Mouse (Mus musculus) lung, postnatal 0 days (tissue): Measurements from ENCODE around the gene Nostrin. TPM values are rescaled to one million over a fixed set of nuclear protein-coding genes. Genes with fewer than 3 reads are reported as not detected.
A peak's percentile ranks its signal among the peaks of the same experiment; 100 is the strongest.

Source experiments
- ATAC-seq: fragments of 200-750 bp; cut with Nextera tagmentation; 2 replicates; pipeline ENCODE4 v1.8.0; 2017; ENCODE audit warnings: moderate library complexity
- DNase-seq: peaks from one replicate; pipeline ENCODE4 v3.0.0-alpha.2; 2016; ENCODE audit warnings: low spot score
- H3K27ac ChIP-seq: fragments of 300-500 bp; sonication (generic); 2 replicates; pipeline ENCODE4 v1.5.1; 2014; ENCODE audit warnings: antibody characterized with exemption, mild to moderate bottlenecking, low read length, mixed read lengths
- H3K27me3 ChIP-seq: fragments of 300-500 bp; sonication (generic); replicated peaks from 2 replicates; pipeline ENCODE4 v1.6.1; 2014; ENCODE audit warnings: low read length, mixed read lengths; ENCODE audit not compliant: insufficient read depth
- H3K36me3 ChIP-seq: fragments of 300-500 bp; sonication (generic); 2 replicates; pipeline ENCODE4 v1.6.1; 2014; ENCODE audit warnings: low read length, mixed read lengths; ENCODE audit not compliant: insufficient read depth
- H3K4me1 ChIP-seq: fragments of 300-500 bp; sonication (generic); 2 replicates; pipeline ENCODE4 v1.6.1; 2014; ENCODE audit warnings: antibody characterized with exemption, low read depth, low read length, mixed read lengths; ENCODE audit not compliant: insufficient read depth
- H3K4me2 ChIP-seq: fragments of 300-500 bp; sonication (generic); replicated peaks from 2 replicates; pipeline ENCODE4 v1.6.1; 2014; ENCODE audit warnings: low read depth, mild to moderate bottlenecking, low read length, moderate library complexity, mixed read lengths
- H3K4me3 ChIP-seq: fragments of 300-500 bp; sonication (generic); 2 replicates; pipeline ENCODE4 v1.5.1; 2014; ENCODE audit warnings: low read depth, low read length
- H3K9ac ChIP-seq: fragments of 300-500 bp; sonication (generic); replicated peaks from 2 replicates; pipeline ENCODE4 v1.6.1; 2014; ENCODE audit warnings: low read depth, mild to moderate bottlenecking
- H3K9me3 ChIP-seq: fragments of 300-500 bp; sonication (generic); 2 replicates; pipeline ENCODE4 v1.6.1; 2016; ENCODE audit warnings: low read length, mixed read lengths
- CTCF ChIP-seq: IDR thresholded peaks from 2 replicates; pipeline ENCODE4 v1.5.1; 2016; ENCODE audit warnings: antibody characterized with exemption, mild to moderate bottlenecking
- EP300 ChIP-seq: IDR thresholded peaks from 2 replicates; pipeline ENCODE4 v1.6.1; 2016; ENCODE audit warnings: antibody characterized with exemption, mild to moderate bottlenecking, control low read depth
- WGBS: fragments of 180-500 bp; shearing (Covaris S2); extraction: QIAGEN DNeasy Blood & Tissue Kit; methylation state at CpG from one replicate; pipeline ENCODE4 v1.1.7; 2014; 5-methylcytosine and 5-hydroxymethylcytosine counted together
- polyA plus RNA-seq: library from polyadenylated mRNA; unstranded; fragments of >200 nt; fragmentation: Nextera tagmentation; extraction: Ambion mirVana; gene quantifications from 2 replicates; pipeline ENCODE4 v1.2.1, GENCODE M21; 2015

Gene Nostrin
- polyA plus RNA-seq, 1 experiment from 2014 or later: 48.0 TPM

- no peak overlapping the region for H3K4me3 ChIP-seq
- no peaks in the 10 kb centered on the region for H3K9me3 ChIP-seq
- no peak overlapping the region for H3K4me2 ChIP-seq
- H3K9ac ChIP-seq: no peak overlapping the region
- H3K27me3 ChIP-seq: no peaks in the 10 kb centered on the region
- no peak for ATAC-seq
- TF ChIP-seq EP300 (no peak), CTCF (no peak)
- DNase-seq: no peak
- H3K27ac ChIP-seq: no peak overlapping the region
- no peaks in the 10 kb centered on the region for H3K36me3 ChIP-seq
- 78% methylated on average over 3 of the region's 3 CpGs for WGBS
- peaks cover 7% of the 10 kb centered on the region; the same call in 1 of the 2 replicates for H3K4me1 ChIP-seq
Observed at GRCm38 (mm10) chr2:69125425-69125824, 10.2 kb upstream of the Nostrin start.

DNA sequence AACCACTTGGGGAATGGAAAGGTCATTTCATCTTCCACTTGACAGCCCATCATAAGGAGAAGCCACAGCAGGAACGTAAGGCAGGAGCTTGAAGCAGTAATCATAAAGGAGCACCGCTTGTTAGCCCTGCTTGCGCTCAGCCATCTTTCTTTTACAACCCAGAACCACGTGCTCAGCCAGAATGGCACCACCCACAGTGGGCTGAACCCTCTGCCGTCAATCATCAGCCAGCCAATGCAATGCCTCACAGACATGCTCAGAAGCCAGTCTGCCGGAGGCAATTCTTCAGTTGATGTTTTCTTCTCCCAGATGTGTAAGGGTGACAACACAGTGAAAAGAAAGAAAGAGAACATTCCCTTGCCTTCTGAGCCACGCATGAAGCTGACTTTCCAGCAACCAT is 7.3 kb upstream of the Nostrin start:
- DNase-seq (no peak), ATAC-seq (peak; percentile 65)
- no peak for TF ChIP-seq EP300
- TF ChIP-seq CTCF: no peak
- H3K9me3 ChIP-seq: no peaks in the 10 kb centered on the region
- 74% methylated on average over 7 of the region's 7 CpGs for WGBS
- peak overlapping the region; percentile 51 for H3K27ac ChIP-seq
- no peaks in the 10 kb centered on the region for H3K27me3 ChIP-seq
- H3K4me3 ChIP-seq: no peak overlapping the region
- H3K9ac ChIP-seq: no peak overlapping the region
- no peaks in the 10 kb centered on the region for H3K36me3 ChIP-seq
- peaks cover 7% of the 10 kb centered on the region; the same call in 1 of the 2 replicates for H3K4me1 ChIP-seq
- 0 out of 2 replicates have a peak overlapping the region, but pooled peaks have one; percentile 1 for H3K4me2 ChIP-seq

- peak overlapping the region; percentile 29; the same call in 1 of the 2 replicates for H3K4me2 ChIP-seq
- H3K9me3 ChIP-seq: no peaks in the 10 kb centered on the region
- ATAC-seq (peak; percentile 86), DNase-seq (peak; percentile 52)
- TF ChIP-seq CTCF (0 out of 2 replicates have a peak, but pooled peaks have one; percentile 16), EP300 (peak; percentile 47; the same call in 1 of the 2 replicates)
- H3K36me3 ChIP-seq: no peaks in the 10 kb centered on the region
- H3K4me1 ChIP-seq: peaks cover 7% of the 10 kb centered on the region; the same call in 1 of the 2 replicates
- no peak overlapping the region for H3K4me3 ChIP-seq
- H3K9ac ChIP-seq: no peak overlapping the region
- peak overlapping the region; percentile 77 for H3K27ac ChIP-seq
- 32% methylated on average over 10 of the region's 10 CpGs for WGBS
- no peaks in the 10 kb centered on the region for H3K27me3 ChIP-seq
Observed at GRCm38 (mm10) chr2:69128921-69129395, 6.6 kb upstream of the Nostrin start.

DNA sequence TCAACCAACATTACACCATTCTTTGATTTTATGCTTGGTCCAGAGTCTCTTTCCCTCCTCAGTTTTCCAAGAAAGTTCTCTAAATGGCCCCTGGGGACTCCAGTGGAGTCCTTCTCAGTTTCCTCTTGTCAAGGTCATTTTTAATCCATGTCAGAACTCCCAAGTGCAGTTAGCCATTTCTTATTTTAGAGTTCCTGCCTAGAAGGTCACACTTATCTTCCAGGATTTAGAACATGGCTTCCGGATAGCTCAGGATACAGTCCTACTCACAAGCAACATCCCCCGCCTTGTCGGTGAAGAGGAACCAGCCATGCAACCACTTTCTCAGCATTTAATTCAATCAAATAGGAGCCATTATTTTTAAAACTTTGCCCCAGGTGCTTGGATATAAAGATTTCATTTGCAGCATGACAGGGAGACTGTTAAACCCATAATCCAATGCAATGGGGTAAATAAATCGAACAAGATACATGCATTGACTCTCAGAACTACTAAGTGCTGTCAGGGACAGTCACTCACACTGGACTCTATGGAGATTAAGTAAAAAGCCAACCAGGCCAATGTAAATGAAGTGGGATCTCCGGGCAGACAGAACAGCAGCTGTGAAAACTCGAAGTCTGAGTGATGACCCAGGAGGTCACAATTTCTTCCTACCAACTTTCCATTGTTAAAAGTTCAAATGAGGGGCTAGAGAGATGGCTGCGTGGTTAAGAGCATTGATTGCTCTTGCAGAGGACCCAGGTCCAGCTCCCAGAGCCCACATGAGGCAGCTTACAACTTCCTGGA is 6.0 kb upstream of the Nostrin start:
- no peak for TF ChIP-seq CTCF
- TF ChIP-seq EP300: no peak; the same call in 1 of the 2 replicates
- no peak overlapping the region for H3K4me3 ChIP-seq
- WGBS: 51% methylated on average over 7 of the region's 7 CpGs
- no peaks in the 10 kb centered on the region for H3K27me3 ChIP-seq
- H3K27ac ChIP-seq: peak overlapping the region; percentile 77
- H3K4me2 ChIP-seq: no peak overlapping the region
- DNase-seq (peak; percentile 42), ATAC-seq (peak; percentile 46)
- no peak overlapping the region for H3K9ac ChIP-seq
- peaks cover 7% of the 10 kb centered on the region; the same call in 1 of the 2 replicates for H3K4me1 ChIP-seq
- H3K9me3 ChIP-seq: no peaks in the 10 kb centered on the region
- no peaks in the 10 kb centered on the region for H3K36me3 ChIP-seq

GRCm38 (mm10) chr2:69132046-69132445 is 3.6 kb upstream of the Nostrin start:
- ATAC-seq: no peak
- H3K9ac ChIP-seq: no peak overlapping the region
- no peaks in the 10 kb centered on the region for H3K27me3 ChIP-seq
- no peaks in the 10 kb centered on the region for H3K36me3 ChIP-seq
- TF ChIP-seq EP300 (no peak), CTCF (no peak)
- H3K9me3 ChIP-seq: no peaks in the 10 kb centered on the region
- peaks cover 13% of the 10 kb centered on the region; the same call in 1 of the 2 replicates for H3K4me1 ChIP-seq
- WGBS: 54% methylated on average over 3 of the region's 3 CpGs
- no peak overlapping the region for H3K4me2 ChIP-seq
- DNase-seq: no peak
- H3K4me3 ChIP-seq: no peak overlapping the region
- no peak overlapping the region for H3K27ac ChIP-seq

DNA sequence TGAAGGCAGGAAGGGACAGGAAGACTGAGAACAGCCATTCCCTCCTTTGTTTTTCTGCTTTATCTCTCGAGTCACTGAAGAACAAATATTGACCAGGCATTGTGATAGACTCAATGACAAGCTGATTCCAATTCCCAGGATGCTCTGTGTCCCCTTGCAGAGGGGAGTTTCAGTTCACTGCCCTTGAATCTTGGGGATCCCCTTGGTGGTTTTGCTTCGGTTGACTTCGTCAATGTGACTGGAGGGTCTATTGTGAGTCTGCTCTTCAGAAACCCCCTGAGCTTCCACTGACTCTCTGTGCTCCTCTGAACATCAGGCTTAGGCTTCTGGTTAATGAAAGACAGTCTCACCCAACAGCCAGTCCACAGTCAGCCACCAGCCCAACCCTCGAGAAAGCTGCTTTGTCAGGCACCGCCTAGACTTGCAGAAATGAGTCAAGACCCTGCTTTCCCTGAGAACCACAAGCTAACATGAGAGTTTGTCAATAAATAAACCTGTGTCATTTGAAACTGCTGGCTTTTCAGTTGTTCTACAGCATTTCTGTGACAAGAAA is 3.0 kb upstream of the Nostrin start:
- ATAC-seq (no peak), DNase-seq (no peak)
- Histone ChIP-seq H3K4me3 (no peak overlapping the region), H3K36me3 (no peaks in the 10 kb centered on the region), H3K9ac (no peak overlapping the region), H3K4me1 (peaks cover 13% of the 10 kb centered on the region; the same call in 1 of the 2 replicates), H3K27me3 (no peaks in the 10 kb centered on the region), H3K9me3 (no peaks in the 10 kb centered on the region), H3K4me2 (no peak overlapping the region), H3K27ac (no peak overlapping the region)
- 55% methylated on average over 5 of the region's 5 CpGs for WGBS
- TF ChIP-seq CTCF: no peak
- TF ChIP-seq EP300: no peak
